Mouse (Mus musculus) thymus, postnatal 25 days (tissue): ENCODE results near the gene Kpna7.
"Not testable (repeated sequence)": the region's sequence is repeated elsewhere in the genome, so short reads cannot be mapped to it uniquely, and the experiment has no call there.

Experiments used
- DNase-seq: peaks from one replicate; pipeline ENCODE4 v3.0.0; 2022

Kpna7 gene

DNA sequence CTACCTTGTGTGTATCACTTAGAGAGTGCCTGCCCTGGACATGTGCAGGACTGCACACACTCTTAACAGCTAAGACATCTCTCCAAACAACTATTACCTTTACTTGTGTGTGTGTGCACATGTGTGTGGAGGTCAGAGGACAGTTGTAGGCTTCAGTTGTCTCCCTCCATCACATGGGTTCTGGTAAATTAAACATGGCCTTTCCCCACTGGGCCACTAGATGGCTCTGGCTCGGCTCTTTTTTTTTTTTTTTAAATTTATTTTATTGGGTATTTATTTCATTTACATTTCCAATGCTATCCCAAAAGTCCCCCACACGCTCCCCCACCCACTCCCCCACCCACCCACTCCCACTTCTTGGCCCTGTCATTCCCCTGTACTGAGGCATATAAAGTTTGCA, 67.1 kb downstream of the Kpna7 start:
- DNase-seq: not testable (repeated sequence)

DNA sequence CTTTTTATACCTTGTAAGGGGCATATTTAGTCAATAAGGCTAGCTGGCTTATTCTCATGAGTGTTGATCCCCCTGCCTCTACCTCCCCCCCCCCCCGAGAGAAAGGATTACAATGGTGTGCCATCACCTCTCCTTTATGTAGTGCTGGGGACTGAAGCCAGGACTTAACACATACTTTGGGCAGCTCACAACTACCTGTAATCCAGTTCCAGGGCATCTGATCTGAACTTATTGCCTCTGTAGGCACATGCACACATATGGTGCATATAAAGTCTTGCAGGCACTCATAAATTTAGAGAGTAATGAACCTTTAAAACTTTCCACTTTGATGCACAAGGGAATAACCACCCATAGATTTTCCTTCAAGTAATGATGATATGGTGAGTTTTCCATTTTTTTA, 69.6 kb downstream of the Kpna7 start:
- no peak for DNase-seq

DNA sequence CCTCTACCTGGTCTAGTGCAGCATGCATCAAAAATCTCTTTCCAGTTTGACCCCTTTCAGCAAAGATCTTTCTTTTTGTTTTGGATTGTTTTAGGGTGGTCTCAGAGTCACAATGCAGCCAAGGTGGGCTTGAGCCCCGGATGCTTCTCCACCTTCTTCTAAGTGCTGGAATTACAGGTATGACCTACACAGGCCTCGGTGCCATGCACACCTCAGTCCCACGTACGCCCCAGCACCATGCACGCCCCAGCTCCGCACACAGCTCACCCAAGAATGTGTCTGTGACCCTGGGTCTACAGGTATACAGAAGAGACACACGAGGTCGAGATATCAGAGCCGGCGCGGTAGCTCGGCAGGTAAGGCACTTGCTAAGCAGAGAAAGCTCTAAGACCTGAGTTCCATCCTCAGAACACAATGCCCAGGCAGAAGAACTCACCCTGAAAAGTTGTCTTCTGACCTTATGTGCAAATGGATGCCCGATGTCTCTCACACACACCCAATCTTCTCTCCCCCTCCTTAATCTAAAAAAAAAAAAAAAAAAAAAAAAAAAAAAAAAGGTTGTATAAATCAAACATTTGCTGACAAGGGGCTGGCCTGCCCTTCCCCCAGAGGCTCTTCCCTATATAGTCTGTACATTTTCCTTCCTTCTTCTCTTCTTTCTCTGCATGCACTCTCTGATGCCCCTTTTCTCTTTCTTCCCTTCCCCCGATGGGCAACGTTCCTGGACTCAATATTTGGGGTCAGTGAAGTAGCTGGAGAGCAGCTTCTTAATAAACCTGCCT, 74.8 kb downstream of the Kpna7 start:
- DNase-seq: no peak

DNA sequence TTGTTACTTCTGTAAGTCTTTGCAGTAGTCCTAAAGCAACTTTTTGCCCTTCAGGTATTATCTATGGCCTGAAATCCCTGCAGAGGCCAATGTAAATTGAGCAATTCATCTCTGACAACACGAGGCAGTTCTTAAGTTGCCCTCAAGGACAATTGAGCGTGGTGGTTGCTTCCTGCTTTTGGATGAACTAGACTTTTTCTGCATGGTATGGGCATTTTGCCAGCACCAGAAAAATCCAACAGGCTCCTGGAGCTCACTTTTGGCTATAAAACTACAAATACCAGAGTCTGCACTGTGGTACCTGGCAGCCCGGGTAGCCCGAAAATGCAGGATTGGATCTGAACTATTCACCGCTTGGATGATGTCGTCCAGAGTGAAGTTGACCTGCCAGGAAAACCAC, 78.2 kb downstream of the Kpna7 start:
- no peak for DNase-seq

DNA sequence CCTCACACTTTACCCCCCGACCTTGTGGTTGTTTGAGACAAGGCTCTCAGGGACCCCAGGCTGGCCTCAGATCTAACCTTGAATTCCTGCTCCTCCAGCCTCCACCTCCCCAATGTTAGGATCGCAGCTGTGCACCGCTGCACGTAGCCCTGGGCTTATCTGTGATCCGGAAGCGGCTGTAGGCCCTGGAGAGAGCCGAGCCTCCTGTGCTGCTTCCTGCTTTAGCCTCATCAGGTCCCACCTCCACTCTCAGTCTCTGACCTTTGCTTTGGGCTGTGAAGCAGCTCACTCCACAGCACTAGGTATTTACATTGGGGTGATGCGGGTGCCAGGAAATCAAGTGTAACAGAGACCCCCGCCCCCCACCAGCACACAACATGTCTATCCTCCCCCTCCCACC, 79.3 kb downstream of the Kpna7 start:
- no peak for DNase-seq

DNA sequence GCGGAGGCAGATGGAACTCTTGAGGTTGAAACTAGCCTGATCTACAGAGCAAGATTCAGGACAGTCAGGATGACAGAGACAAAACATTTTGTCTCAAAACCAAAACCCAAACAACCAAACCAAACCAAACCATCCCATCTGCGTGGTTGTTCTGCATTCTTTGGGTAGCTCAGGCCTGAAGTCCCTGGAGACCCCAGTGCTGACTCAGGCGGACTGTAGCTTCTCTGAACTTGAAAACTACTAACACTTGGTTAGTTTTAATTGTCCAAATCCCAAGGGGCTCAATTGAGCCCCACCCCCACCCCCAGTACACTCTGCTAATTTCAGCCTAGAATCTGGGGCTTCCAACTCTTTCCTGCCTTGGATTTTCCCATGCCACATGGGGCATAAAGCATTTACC, 80.5 kb downstream of the Kpna7 start:
- DNase-seq: no peak

DNA sequence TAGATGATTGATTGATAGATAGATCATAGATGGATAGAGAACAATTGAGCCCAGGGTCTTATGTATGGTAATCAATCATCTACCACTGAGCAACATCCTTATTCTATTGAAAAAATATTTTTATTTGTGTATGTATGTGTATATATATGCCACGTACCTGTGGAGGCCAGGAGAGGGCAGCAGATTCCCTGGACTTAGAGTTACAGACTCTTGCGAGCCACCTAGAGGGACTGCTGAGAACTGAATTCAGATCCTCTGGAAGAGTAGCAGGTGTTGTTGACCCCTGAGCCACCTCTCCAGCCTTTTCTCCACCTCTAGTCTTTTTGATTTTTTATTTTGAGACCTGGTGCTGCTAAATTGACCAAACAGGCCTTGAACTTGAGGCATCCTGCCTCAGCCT, 85.3 kb downstream of the Kpna7 start:
- peak; percentile 25 for DNase-seq

DNA sequence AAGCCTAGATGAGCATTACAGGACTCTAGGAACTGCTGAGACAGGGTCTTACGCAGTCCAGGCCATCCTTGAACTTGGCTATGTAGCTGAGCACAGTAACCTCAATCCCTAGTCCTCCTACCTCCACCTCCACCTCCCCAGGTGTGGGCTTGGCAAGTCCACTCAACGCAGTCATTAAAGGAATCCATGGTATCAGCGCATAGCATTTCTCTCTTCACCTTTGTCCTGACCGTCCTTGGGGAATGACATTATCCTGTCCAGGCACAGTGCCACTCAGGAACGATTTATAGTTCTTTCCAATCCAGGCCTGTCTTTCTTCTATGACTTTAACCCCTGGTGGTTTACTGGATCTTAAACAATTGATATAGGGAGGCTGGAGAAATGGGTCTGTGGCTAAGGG, 93.3 kb downstream of the Kpna7 start:
- no peak for DNase-seq

DNA sequence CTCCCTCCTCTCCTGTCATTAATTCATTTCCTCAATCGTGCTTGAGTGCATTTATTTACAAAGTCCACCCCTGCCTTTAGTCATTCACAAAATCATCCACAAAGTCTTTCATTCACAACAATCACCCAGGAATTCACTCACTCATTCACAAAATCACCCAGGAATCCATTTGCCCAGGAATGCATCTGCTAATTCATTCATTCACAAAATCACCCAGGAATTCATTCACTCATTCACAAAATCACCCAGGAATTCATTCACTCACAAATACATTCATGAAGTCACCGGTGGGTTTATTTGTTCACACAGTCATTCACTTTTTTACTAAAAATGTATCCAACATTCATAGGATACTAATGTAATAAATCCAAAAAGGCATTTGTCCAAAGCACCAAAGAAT, 93.8 kb downstream of the Kpna7 start:
- no peak for DNase-seq

DNA sequence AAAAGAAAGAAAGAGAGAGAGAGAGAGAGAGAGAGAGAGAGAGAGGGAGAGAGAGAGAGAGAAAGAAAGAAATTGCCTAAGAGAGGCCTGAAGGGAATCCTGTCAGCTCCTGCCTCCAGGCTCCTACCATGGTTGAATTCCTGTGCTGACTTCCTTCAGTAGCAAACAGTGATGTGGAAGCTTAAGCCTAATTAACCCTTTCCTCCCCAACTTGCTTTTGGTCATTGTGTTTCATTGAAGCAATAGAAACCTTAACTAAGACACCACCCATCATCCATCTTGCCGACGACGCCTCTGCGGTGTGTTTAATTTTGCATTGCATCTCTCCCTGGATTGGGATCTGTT, 94.8 kb downstream of the Kpna7 start:
- DNase-seq: no peak

DNA sequence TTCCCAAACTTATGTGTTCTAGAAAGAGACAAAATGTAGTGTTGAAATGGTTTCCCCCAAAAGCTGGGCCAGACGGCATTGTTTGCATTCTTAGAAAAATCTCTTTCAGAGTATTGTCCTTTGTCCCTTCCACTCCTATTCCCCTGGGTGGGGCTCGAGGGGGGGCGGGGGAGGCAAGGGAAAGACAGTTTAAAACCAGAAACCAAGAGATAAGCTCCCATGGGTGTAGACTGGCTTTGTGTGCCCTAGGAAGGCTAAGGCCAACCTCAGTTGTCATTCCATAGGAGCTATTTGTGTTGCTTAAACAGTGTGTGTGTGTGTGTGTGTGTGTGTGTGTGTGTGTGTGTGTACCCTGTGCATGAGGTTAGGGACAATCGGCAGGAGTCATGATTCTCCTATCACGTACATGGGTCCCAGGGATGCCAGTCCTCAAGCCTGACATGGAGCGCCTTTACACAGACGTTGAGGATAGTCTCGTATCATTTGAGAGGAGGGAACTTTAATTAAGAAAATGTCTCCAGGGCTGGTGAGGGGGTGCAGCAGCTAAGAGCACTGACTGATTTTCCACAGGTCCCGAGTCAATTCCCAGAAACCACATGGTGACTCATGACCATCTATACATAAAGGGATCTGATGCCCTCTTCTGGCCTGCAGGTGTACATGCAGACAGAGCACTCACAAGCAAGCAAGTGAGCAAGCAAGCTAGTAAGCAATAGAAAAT, 95.3 kb downstream of the Kpna7 start:
- no peak for DNase-seq

DNA sequence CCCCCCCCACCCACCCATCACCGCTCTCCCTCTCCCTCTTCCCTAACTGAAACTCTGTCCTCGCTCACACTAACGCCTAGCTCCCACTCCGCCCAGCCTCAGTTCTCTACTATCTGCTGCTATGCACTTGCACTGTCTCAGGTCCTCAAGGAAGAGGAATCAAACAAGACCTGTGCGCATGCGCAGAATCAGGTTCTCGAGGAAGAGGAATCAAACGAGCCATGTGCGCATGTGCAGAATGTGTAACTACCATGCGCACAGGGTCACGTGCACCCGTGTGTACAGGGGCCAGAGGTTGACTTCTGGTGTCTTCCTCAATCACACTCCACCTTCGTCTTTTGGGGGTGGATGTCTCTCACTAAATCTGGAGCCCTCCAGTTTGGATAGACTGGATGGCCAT, 96.3 kb downstream of the Kpna7 start:
- no peak for DNase-seq

DNA sequence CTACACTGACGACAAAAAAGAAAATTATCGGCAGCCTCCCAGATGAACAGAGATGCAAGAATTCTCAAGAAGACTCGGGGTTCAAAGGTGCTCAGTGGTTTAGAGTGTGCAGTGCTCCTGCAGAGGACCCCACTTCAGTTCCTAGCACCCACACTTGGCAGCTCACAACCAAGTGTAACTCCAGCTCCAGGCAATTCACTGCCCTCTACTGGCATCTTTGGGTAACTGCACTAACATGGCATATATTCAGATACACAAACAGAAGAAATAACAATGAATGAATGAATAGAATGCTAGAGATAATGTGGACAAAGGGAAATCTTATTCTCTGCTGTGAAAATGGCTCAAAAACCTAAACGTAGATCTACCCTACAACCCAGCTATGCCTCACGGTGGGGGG, 99.0 kb downstream of the Kpna7 start:
- no peak for DNase-seq

DNA sequence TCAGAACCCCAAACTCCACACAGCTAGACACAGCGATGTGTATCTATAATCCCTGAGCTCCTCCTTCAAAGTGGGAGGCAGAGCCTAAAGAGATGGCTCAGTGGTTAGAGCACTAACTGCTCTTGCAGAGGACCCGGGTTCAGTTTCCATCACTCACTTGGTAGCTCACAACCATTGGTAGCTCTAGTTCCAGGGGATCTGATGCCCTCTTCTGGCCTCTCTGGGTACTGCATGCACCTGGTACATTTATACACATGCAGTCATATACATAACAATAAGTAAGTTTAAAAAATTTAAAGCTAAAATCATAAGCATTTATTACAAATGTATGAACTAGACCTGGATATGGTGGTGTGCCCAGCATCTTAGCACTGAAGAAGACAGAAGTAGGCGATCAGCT, 100.6 kb downstream of the Kpna7 start:
- no peak for DNase-seq

DNA sequence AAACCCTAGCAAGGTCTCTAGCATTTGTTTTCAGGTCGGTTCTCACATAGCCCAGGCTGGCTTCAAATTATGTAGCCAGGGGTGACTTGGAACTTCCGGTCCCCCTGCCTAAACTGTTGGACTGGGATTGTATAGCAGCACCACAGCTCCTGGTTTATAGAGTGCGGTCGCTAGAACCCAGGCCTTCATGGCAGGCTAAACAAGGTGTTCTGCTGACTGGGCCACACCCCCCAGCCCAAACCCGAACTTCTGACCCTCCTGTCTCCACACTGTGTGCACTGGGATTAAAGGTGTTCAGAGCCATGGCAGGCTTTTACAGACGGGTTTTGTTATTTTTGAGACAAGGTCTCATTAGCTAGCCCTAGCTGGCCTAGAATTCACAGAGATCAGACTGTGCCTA, 104.7 kb downstream of the Kpna7 start:
- no peak for DNase-seq

DNA sequence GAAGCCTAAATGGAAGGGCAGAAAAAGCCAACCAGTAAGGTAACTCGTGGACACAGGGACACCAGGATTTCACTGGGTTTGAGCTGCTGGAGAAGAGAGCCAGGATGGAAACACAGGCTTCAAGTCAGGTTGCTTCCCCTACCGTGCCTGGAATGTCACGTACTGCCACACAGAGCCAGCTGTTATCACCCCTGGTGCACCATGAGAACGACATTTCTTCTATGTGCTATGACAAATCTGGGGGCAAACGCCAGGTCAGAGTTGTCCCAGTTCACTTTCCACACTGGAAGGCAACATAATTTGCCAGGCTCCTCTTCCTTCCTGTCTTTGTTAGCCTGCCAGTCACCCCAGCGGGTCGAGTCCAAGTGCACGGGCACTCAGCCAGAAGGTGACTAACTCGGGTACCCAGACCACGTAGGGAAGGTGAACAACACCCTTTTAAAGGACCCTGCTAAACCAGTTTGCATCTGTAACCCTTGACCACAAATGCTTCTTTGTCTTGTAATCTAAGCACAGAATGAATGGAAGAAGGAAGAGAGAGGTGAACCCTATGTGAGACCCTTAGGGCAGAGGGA, 105.2 kb downstream of the Kpna7 start:
- DNase-seq: no peak

DNA sequence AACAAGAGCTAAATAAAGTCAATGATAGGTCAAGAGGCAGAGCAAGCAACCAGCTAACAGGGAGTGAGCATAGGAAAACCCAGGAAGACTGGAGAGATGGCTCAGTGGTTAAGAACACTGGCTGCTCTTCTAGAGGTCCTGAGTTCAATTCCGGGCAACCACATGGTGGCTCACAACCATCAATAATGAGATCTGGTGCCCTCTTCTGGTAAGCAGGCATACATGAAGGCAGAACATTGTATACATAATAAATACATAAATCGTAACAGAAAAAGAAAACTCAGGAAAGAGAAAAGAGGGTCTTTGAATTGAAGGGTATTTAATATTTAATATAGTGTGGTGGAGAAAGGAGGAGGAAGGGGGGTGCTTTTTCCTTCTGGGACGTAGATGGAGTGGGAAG, 112.6 kb downstream of the Kpna7 start:
- DNase-seq: no peak

DNA sequence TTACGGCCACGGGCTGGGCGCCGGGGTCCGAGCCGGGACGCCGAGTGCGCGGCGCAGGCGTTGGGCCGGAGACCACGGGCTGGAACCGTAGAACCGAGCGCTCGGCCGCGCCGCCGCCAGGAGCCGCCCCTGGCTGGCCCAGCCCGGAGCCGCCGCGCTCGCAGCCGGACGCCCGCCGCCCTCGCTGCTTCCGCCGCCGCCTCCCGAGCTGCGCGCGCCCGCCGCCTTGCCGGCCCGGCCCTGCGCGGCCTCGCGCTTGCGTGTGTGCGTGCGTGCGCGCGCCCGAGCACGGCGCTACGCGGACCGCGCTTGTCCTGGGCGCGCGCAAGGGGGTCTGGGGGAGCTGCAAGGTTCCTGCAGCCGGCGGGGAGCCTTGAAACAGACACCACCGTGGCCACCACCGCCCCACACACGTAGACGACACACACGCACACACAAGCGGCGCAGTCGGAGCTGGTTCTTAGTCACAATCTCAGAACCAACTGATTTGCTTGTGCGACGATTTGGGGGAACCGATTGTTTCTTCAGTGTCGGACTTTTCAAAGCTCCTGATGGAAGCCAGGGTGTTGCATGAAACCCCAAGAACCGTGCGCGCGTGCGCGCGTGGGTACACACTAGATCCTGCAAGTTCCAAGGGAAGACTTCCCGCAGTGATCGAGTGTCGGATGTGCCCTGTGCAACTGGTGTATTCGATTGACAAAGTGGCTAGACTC, 118.0 kb downstream of the Kpna7 start, which contains the start of gene Smurf1:
Gene Smurf1 (minus strand): TSS at position 209 of the 713 bp plus-strand sequence.
- peak; percentile 88 for DNase-seq

DNA sequence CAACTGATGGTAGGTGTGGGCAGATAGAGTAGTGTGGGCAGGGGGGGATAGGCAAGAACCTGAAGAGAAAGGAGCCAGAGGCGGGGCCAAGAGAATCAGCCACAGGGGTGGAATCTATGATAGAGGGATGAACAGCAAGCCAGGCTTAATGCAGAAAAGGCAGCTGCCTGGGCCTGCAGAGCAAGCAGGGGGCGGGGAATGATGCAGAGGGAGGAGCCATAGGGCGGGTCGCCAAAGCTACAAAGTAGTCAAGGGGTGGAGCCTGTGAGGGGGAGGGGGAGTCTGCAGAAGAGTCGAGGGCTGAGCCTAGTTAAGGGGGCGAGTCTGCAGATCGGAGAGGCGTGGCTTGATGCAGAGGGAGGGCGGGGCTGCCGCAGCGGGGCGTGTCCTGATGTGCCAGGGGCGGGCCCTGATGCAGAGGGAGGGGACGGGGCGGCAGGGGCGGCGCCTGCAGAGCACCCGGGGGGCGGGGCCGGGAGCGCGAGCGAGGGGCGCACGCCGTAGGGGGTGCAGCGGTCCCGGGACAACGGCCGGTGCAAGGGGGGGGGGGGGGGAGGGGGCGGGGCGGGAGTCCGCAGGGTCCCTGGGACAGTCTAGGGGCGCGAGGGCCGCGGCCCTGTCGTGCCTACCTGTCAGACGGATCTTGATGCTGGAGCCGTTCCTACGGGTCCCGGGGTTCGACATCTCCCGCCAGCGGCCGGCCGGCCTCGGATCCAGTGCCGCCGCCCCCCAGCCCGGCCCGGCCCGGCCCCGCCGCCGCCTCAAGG, 118.8 kb downstream of the Kpna7 start:
- peak; percentile 92 for DNase-seq

DNA sequence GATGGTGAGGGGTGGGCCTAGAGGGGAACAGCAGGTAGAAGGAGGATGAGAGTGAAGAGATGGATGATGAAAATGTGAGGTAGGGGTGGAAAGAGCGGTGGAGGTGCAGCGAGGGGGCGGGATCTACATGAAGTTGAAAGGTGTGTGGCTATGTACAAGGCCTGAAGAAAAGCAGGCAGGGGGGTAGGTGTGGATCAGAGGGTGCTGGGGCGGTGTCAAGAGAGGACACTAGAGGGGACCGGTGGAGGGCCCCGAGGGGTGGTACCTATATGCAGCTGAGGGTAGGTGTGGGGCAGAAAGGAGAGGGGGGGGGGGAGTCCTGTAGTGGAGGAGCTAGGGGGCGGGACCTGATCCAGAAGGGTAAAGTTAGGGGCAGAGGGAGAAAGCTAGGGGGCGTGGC, 119.4 kb downstream of the Kpna7 start:
- DNase-seq: no peak

DNA sequence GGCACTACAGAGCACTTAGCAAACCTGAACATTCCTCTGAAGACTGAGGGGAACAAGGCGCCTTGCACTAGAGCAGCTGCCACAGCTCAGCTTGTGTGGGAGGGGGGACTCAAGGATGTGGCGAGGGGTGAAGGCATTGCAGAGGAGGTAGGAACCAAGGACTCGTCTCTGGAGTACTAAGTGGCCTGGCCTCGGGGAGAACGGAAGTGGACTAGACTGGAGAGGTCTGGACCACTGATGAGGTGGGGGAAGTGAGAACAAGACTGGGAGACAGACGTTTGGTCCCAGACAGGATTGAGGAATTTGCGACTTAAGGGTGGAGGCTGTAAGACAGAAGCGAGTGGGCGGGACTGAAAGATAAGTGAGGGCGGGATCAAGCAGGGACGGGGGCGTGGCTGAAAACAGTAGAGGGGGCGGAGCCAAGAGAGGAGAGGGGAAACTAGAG, 120.0 kb downstream of the Kpna7 start:
- DNase-seq: peak; percentile 69

DNA sequence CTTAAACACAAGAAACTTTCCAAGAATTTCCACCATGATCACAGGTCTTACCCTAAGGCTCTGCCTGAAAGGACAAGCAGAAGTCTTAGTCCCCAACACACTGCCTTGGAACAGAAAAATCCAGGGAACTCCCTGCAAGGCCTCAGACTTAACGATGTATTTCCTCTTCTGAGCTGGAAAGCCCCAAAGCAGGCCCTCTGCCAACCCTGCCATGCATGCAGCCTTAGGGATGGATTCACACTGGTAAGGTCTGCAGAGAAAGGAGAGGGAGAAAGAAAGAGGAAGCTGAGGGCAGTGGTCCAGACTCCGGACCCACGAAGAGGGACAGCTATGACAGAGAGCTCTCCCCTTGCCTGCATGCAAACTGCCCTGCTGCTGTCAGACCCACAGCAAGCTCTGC, 120.4 kb downstream of the Kpna7 start:
- no peak for DNase-seq

DNA sequence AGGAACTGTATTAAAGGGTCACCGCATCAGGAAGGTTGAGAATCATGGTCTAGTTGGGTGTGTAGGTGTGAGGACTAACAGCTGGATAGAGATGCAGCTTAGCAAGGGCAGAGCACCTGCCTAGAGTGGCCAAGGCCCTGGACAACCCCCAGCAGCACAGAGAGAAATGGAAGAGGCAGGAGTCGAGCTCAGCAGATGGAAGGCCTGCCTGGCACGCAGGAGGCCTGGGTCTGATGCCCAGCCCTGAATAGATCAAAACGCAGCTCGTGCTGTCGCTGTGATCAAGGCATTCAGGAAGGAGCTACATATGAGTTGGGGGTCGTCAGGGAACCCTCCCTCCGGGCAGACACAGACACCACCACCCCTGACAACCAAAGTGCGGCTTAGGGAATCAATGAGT, 125.6 kb downstream of the Kpna7 start:
- DNase-seq: no peak
